Mouse (Mus musculus) bone marrow macrophage, adult 2 months (primary cell): Measurements from ENCODE around the gene Trpc7. TPM values are rescaled to one million over a fixed set of nuclear protein-coding genes. Genes with fewer than 3 reads are reported as not detected.

Experiments used
- H3K27ac ChIP-seq: 2 replicates; pipeline ENCODE4 v1.5.1; 2012; ENCODE audit warnings: low read depth, low read length; ENCODE audit not compliant: insufficient read depth
- H3K4me1 ChIP-seq: 2 replicates; pipeline ENCODE4 v1.6.1; 2012; ENCODE audit warnings: low read length; ENCODE audit not compliant: control insufficient read depth, insufficient read depth
- H3K4me3 ChIP-seq: 2 replicates; pipeline ENCODE4 v1.5.1; 2012; ENCODE audit warnings: mild to moderate bottlenecking, low read length, moderate library complexity; ENCODE audit not compliant: insufficient read depth
- CTCF ChIP-seq: IDR thresholded peaks from 2 replicates; pipeline ENCODE4 v1.5.1; 2012; ENCODE audit warnings: low read depth, mild to moderate bottlenecking, low read length, moderate library complexity
- POLR2A ChIP-seq: IDR thresholded peaks from 2 replicates; pipeline ENCODE4 v1.6.1; 2012; ENCODE audit warnings: mild to moderate bottlenecking, low read depth, low read length, borderline replicate concordance
- polyA plus RNA-seq: library from polyadenylated mRNA; stranded (reverse); fragments of >200 nt; gene quantifications from 2 replicates; pipeline ENCODE4 v1.2.4, GENCODE M21; 2012; ENCODE audit not compliant: missing spikeins, insufficient read depth, insufficient read length

The Trpc7 gene
- polyA plus RNA-seq = not detected in 2 replicates

DNA sequence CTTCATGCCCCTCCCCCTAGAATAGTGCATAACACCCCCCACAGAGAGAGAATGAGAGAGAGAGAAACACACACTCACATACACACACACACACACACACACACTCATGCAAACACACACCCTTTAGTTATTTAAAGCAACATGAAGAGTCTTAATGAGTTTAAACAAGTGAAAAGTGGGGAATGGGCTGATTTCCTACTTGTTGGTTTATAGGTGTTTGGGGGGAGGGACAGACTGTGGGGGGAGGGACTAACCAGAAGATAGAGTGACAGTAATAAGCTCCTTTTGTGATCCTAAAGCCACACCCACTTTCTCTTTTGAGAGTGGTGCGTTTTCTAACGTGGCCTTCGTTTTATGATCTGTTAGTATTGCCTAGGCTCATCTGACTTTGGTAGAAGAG is at the start of gene Trpc7:
Gene Trpc7, minus strand, starts transcription at position 101 of the 400 bp plus-strand sequence.
- no peaks in the 10 kb centered on the region for H3K4me1 ChIP-seq
- no peak within 1 kb of the TSS for H3K27ac ChIP-seq
- H3K4me3 ChIP-seq = no peak within 1 kb of the TSS
- no peak for TF ChIP-seq CTCF
- no peak for TF ChIP-seq POLR2A

DNA sequence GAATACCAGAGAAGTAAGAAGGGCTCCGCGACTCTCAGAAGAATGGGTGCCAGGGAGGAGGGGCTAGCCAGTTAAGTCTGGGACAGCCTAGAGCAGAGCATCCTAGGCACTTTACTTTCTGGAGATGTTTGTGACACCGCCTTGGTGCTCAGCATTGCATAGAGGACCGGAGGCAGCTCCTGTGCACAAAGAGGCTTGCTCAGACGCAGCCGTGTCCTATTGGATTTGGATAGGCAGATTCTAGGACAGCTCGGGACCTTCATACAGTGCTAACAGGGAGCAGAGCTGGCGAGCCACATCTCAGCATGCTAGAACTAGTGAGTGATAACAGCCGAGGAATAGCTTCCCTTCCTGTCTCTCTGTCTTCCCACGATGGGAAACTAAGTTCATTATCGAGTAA is 43.5 kb upstream of the Trpc7 start:
- no peak overlapping the region for H3K27ac ChIP-seq
- no peak for TF ChIP-seq POLR2A
- no peak for TF ChIP-seq CTCF
- no peaks in the 10 kb centered on the region for H3K4me1 ChIP-seq
- no peak overlapping the region for H3K4me3 ChIP-seq

DNA sequence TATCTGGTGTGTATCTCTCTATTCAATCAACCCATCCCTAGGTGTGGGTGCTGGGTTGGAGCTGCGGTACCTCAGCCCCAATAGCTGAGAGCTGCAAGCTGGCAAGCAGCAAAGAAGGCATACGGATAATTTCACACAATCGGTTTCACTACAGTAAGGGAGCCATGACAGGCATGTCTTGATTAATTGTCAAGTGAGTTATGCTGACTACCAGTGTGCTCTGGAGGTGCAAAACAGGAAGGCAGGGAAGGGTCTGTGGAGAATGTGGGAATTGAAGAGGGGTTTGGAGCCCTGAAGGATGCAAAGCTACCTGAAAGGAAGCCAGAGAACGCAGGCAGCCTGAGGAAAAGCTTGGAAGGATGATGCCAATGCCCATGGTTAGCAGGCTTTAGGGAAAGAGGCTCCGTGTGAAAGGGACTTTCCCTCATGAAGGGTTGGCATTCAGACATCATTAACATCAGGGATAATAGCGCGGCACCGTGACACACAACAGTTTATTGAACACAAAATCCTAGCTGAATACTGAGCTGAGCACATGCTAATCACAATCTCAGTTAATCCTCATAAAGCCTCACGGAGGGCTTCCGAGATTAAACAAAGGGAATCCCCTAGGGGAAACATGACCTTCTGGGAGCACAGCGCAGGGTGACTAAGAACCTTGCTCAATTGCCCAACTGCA is 38.2 kb upstream of the Trpc7 start:
- Histone ChIP-seq H3K27ac (no peak overlapping the region), H3K4me3 (no peak overlapping the region), H3K4me1 (no peaks in the 10 kb centered on the region)
- TF ChIP-seq CTCF (no peak), POLR2A (no peak)

DNA sequence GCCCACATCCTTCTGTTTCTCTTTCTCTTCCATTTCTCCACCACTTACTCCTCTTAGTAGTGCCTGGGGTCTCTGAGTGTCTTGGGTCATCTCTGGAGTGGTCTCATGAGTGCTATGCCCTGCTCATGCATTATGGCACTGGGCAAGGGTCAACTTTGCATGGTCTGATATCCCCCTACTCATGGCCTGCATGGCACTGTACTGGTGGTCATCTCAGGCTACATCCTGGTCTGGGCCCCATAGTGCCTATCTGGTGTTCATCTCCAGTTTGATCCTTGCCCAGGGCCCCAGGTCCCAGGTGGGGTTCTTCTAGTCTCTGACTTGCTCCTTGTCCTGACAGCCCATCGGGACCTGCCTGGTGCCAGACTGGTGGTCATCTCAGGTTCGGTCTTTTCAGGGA is 34.6 kb upstream of the Trpc7 start:
- H3K4me3 ChIP-seq = no peak overlapping the region
- no peaks in the 10 kb centered on the region for H3K4me1 ChIP-seq
- TF ChIP-seq CTCF (no peak), POLR2A (no peak)

DNA sequence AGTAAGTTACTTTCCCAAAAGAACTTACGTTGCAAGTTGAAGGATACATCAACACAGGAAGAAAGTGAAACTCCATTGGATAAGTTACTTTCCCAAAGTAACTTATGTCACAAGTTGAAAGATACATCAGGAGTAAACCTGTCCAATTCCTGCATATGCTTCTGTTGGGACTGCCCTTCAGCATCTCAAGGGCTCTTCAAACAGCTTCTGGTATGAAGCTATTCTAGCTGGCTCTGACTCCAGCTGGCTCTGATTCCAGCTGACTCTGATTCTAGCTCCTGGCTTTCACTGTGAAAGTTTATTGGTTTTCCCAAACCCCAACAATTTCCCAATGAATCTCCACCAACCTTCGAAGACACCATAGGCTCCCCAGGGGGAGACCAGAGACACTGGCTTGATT is 27.2 kb upstream of the Trpc7 start:
- no peaks in the 10 kb centered on the region for H3K4me1 ChIP-seq
- no peak overlapping the region for H3K4me3 ChIP-seq
- no peak for TF ChIP-seq CTCF
- no peak for TF ChIP-seq POLR2A
- no peak overlapping the region for H3K27ac ChIP-seq

More for the DNA sequence above, 34.6 kb upstream of the Trpc7 start:
- H3K27ac ChIP-seq = no peak overlapping the region

DNA sequence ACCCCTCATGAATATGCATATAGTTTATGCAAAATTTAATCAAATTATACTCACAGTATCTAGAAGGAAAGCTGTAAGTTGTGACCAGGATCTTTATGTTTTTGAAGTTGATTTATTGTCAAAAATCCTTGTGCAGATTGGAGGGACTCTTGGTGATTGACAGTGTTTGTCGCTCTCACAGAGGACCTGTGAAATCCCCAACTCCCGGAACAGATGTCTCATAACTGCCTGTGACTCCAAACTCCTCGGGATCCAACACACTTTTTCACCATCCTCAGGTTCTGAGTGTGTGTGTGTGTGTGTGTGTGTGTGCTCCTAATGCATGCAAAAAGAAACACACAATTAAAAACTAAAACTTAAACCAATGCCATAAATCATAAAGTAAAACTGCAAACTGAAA is 25.5 kb upstream of the Trpc7 start:
- no peak for TF ChIP-seq POLR2A
- no peak overlapping the region for H3K4me3 ChIP-seq
- H3K27ac ChIP-seq = no peak overlapping the region
- no peaks in the 10 kb centered on the region for H3K4me1 ChIP-seq

DNA sequence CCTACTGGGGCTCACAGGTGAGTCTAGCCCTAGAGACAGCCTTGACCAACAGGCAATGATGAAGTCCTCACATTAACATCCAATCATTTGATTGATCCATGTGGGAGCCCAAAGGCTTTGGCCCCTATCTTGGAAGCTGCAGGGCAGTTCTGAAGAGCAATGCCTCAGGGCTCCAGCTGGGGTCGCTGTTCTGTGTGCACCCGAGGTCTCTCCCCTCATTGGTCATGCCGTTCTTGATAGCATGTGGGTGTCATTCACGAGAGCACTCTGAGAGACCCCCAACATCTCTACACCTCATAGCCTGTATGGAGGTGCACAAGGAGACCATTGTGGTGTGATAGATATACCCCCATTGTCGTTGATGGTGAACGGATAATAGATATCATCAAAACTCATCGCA is 18.9 kb upstream of the Trpc7 start:
- no peak overlapping the region for H3K27ac ChIP-seq
- no peaks in the 10 kb centered on the region for H3K4me1 ChIP-seq
- no peak for TF ChIP-seq POLR2A
- no peak for TF ChIP-seq CTCF
- H3K4me3 ChIP-seq = no peak overlapping the region

DNA sequence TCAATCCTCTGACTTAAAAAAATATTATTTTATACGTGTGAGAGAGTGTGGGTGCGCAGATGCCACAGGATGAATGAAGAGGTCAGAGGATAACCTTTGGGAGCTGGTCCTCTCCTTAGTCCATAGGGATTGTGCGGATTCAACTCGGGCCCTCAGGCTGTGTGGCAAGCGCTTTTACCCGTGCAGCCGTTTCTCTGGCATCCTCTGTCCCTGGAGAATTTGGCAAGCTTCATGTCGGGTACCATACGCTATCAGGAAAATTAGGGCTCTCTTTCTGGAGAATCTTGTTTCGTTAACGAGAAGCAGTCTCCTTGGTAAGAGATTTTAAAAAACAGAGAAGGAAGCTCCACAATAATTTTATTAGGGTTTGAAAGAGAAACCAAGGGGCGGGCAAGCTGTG is 15.3 kb upstream of the Trpc7 start:
- TF ChIP-seq CTCF = no peak
- no peak for TF ChIP-seq POLR2A

DNA sequence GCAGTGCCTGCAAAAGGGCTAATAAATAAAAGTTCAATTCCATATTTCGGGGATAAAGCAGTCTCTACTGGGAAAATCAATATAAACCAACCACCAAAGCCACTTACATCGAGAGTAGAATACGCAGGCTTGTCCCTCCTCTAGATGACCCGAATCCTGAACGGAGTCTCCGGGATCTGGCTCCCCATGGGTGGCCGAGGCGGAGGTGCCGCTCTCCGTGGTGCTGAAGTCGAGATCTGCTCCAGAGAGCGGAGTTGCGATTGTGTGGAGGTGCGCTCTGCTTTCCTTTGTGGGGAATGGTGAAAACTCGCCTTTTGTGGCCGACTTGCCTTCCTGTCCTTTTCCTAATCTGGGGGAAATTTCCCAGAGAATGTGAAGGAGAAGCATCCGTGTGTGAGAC is 407 bp downstream of the Trpc7 start:
- no peaks in the 10 kb centered on the region for H3K4me1 ChIP-seq
- TF ChIP-seq POLR2A (no peak), CTCF (no peak)

More for the DNA sequence above, 15.3 kb upstream of the Trpc7 start:
- H3K27ac ChIP-seq = no peak overlapping the region
- H3K4me3 ChIP-seq = no peak overlapping the region
- H3K4me1 ChIP-seq = no peaks in the 10 kb centered on the region

DNA sequence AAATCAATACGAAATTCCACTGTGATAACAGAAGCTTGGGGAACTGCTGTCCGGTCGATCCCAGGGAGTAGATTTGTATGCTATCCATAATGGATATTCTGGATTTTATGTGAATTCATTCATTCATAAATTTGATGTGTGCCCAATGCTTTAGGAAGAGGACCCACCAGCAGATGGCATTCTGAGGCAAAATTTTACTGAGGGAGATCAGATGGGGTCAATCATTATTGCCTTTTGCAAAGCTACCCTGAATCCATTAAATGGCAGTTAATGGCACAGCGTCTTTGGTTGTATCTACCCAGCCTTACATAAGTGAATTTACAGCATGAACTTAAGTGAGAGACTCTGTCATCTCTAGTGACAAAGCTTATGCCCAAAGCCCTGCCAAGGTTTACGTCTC is 1.2 kb downstream of the Trpc7 start:
- Histone ChIP-seq H3K4me1 (no peaks in the 10 kb centered on the region), H3K27ac (no peak overlapping the region), H3K4me3 (no peak overlapping the region)
- no peak for TF ChIP-seq CTCF
- TF ChIP-seq POLR2A = no peak

More for the DNA sequence above, 407 bp downstream of the Trpc7 start:
- no peak overlapping the region for H3K4me3 ChIP-seq
- no peak overlapping the region for H3K27ac ChIP-seq

DNA sequence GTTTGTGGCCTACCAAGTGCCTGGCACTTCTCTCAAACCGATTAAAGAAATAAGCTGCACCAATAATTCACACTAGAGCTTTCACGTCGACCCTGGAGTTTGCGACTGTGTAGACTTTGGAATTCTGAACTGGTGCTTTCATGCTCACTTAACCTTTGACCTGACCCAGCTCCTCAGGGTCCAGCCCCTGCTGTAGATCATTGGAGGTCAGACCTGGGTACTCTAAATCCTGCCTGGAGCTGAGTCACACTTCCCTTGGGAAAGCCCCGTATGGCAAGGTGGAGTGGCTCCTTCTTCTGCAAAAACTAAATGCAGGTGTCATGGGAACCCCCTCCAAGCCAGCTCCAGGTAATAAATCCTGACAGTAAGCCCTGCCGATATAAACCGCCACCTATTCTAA is 5.9 kb downstream of the Trpc7 start:
- TF ChIP-seq POLR2A = no peak
- no peak for TF ChIP-seq CTCF

More for the DNA sequence above, 5.9 kb downstream of the Trpc7 start:
- Histone ChIP-seq H3K27ac (no peak overlapping the region), H3K4me1 (no peaks in the 10 kb centered on the region), H3K4me3 (no peak overlapping the region)
